Mouse (Mus musculus): ENCODE measurements at regions not wholly inside any gene's neighbourhood (a gene's known extent, or its start where the extent isn't known, plus 50 kb on each side); places are given as distances from the start of the nearest gene placed in this dataset.

DNA sequence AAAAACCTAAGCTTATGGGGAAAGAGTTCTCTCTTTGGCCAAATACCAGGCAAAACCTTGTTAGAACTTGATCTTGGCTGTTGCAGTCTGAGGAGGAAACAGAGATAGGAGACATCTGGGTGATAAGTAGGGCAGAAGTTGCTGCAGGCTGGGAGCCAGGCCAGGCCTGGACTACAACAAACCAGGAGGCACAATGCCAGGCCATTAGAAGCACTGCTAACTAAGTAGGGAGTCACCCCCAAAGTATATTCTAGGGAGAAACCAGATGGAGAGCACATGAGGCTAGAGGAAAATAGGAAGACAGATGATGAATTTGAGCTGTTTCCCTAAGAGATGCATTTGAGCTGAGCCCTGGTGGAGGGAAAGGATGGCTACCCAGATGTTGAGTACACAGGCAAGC lies 444.6 kb upstream of the Zfp507 start:
- TF ChIP-seq POLR2A (IDR thresholded peaks at IDR 0.05; ENCODE audit: extremely low read depth, insufficient read depth, low read length), result no peak
- no peak for TF ChIP-seq CTCF (IDR thresholded peaks at IDR 0.05; ENCODE audit: extremely low read depth, insufficient read depth, low read length)
- Histone ChIP-seq H3K4me3 (ENCODE audit: insufficient read depth, low read length) (no peak overlapping the region), H3K27ac (ENCODE audit: insufficient read depth, low read length) (no peak overlapping the region), H3K4me1 (ENCODE audit: control insufficient read depth, insufficient read depth, low read length) (no peaks in the 10 kb centered on the region)

DNA sequence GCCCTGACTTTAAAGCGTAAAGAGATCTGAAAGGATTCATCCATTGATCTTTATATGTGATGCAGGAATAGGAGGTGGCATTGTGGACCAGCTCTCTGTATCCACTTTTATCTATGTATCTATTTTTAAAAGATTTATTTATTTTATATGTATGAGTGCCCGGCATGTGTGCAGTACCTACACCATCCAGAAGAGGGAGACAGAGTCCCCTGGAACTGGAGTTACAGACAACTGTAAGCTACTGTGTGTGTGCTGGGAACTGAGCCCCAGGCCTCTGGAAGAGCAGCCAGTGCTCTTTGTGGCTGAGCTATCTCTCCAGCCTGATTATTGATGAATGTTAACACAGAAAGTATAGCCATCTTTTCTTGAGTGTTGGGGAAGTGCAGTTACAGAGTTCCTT lies 433.9 kb upstream of the Zfp507 start:
- no peak for TF ChIP-seq POLR2A (IDR thresholded peaks at IDR 0.05; ENCODE audit: extremely low read depth, insufficient read depth, low read length)
- TF ChIP-seq CTCF (IDR thresholded peaks at IDR 0.05; ENCODE audit: extremely low read depth, insufficient read depth, low read length), result no peak
- Histone ChIP-seq H3K4me3 (ENCODE audit: insufficient read depth, low read length) (no peak overlapping the region), H3K27ac (ENCODE audit: insufficient read depth, low read length) (no peak overlapping the region), H3K4me1 (ENCODE audit: control insufficient read depth, insufficient read depth, low read length) (no peaks in the 10 kb centered on the region)

DNA sequence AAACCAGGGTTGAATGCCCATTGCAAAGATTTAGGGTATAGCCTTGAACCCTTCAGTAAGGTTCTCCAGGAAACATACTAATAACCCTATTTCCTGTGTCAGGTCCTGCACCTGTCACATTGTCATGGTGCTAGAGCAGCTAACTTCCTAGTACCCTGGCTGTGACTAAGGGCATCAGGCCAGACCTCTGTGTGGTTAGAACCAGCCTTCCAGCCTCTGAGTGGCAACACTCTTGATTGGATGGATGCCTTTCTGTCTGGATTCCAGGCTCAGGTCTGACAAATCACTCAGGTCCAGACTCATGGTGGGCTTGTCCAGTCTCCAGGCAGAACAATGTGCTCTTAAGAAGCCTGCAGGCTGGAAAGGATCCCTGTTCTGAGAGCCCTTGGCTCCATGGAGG lies 426.2 kb upstream of the Zfp507 start:
- H3K4me1 ChIP-seq (ENCODE audit: control insufficient read depth, insufficient read depth, low read length), result no peaks in the 10 kb centered on the region
- TF ChIP-seq CTCF (IDR thresholded peaks at IDR 0.05; ENCODE audit: extremely low read depth, insufficient read depth, low read length) (no peak), POLR2A (IDR thresholded peaks at IDR 0.05; ENCODE audit: extremely low read depth, insufficient read depth, low read length) (no peak)
- no peak overlapping the region for H3K27ac ChIP-seq (ENCODE audit: insufficient read depth, low read length)
- no peak overlapping the region for H3K4me3 ChIP-seq (ENCODE audit: insufficient read depth, low read length)

DNA sequence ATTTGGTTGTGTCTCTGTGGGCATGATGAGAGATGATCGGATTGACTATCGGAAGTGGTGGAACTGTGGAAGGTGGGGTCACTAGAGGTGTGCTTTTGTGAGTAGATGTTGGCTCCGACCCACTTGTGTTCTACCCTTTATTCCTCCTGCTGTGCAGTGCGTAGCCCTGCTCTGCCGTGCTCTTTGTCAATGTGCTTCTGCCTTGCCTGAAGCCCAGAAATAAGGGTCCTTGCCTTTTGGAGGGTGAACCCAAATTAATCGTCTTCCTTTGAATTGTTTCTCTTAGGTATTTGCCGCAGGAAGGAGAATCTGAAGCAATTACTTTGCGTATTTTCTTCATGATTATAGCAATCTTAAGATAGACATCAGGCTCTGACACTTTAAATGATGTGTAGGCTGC lies 421.6 kb upstream of the Zfp507 start:
- H3K27ac ChIP-seq (ENCODE audit: insufficient read depth, low read length), result no peak overlapping the region
- no peak overlapping the region for H3K4me3 ChIP-seq (ENCODE audit: insufficient read depth, low read length)
- no peaks in the 10 kb centered on the region for H3K4me1 ChIP-seq (ENCODE audit: control insufficient read depth, insufficient read depth, low read length)
- TF ChIP-seq POLR2A (IDR thresholded peaks at IDR 0.05; ENCODE audit: extremely low read depth, insufficient read depth, low read length) (no peak), CTCF (IDR thresholded peaks at IDR 0.05; ENCODE audit: extremely low read depth, insufficient read depth, low read length) (no peak)

DNA sequence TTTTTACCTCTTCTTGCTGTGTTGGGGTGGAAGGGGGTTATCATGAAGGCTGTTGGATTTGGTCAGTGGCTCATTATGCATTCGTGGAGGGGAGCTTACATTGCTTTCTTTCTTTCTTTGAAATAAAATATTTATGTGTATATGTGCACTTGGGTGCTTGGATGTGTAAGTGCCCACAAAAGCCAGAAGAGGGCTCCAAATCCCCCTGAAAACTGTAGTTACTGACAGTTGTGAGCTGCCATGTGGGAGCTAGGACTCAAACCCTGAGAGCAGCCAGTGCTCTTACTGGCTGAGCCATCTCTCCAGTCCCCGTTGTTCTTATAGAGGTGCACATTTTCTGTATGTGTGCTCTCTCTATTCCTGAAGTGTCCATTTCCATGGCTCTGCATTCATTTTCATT lies 415.6 kb upstream of the Zfp507 start:
- Histone ChIP-seq H3K4me3 (ENCODE audit: insufficient read depth, low read length) (no peak overlapping the region), H3K4me1 (ENCODE audit: control insufficient read depth, insufficient read depth, low read length) (no peaks in the 10 kb centered on the region), H3K27ac (ENCODE audit: insufficient read depth, low read length) (no peak overlapping the region)
- TF ChIP-seq POLR2A (IDR thresholded peaks at IDR 0.05; ENCODE audit: extremely low read depth, insufficient read depth, low read length) (no peak), CTCF (IDR thresholded peaks at IDR 0.05; ENCODE audit: extremely low read depth, insufficient read depth, low read length) (no peak)

DNA sequence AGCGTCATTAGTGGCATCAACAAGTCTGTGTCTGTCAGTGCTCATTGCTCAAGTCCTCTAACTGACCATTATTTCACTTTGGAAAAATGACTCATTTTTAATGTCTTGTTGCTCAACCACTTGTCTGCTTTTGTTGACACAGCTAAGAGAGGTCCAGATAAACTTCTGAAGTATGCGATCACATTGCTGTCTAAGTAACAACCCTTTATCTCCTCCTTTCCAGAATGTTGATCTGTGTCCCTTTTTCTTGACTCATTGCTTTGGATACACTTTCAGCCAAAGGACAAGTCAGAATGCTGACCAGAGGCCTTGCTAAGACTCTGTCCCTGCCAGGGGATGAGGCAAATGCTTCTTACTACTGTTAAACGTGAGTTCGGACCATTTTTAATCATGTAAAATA lies 407.2 kb upstream of the Zfp507 start:
- H3K27ac ChIP-seq (ENCODE audit: insufficient read depth, low read length), result no peak overlapping the region
- no peak for TF ChIP-seq CTCF (IDR thresholded peaks at IDR 0.05; ENCODE audit: extremely low read depth, insufficient read depth, low read length)
- no peak for TF ChIP-seq POLR2A (IDR thresholded peaks at IDR 0.05; ENCODE audit: extremely low read depth, insufficient read depth, low read length)
- no peak overlapping the region for H3K4me3 ChIP-seq (ENCODE audit: insufficient read depth, low read length)
- no peaks in the 10 kb centered on the region for H3K4me1 ChIP-seq (ENCODE audit: control insufficient read depth, insufficient read depth, low read length)

DNA sequence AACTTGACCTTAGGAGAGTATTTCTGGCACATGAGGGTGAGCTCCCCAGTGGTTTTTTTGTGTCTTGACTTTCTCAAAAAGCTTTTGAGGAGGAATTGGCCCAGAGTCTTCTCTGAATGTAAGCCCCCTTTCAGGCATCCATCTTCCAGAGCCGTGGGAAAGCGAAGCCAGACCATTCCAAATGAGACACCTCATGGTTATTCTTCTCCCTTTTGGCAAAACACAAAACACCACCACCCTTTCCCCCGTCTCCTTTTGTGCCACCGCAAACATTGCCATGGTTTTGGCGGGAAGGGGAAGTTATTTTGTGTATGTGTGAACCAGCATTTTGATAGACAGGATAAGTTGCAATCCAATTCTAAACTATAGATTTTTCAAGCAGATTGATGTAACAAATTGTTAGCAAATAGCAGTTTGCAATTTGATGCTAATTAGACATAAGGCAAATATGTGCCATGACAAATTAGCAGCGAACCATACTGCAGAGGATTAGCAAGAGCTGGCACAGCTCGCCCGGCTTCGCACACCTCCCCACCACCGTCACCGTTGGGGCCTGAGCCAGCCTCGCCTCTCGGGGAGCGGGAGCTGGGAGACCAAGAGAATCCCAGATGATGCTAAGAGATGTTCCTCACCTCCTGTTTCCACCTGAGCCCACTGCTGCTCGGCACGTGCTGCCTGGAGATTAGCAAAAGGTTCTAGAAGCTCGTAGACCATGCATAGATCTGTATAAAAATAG lies 404.9 kb upstream of the Zfp507 start:
- H3K27ac ChIP-seq (ENCODE audit: insufficient read depth, low read length), result no peak overlapping the region
- H3K4me3 ChIP-seq (ENCODE audit: insufficient read depth, low read length), result no peak overlapping the region
- TF ChIP-seq CTCF (IDR thresholded peaks at IDR 0.05; ENCODE audit: extremely low read depth, insufficient read depth, low read length), result no peak
- no peak for TF ChIP-seq POLR2A (IDR thresholded peaks at IDR 0.05; ENCODE audit: extremely low read depth, insufficient read depth, low read length)
- no peaks in the 10 kb centered on the region for H3K4me1 ChIP-seq (ENCODE audit: control insufficient read depth, insufficient read depth, low read length)

DNA sequence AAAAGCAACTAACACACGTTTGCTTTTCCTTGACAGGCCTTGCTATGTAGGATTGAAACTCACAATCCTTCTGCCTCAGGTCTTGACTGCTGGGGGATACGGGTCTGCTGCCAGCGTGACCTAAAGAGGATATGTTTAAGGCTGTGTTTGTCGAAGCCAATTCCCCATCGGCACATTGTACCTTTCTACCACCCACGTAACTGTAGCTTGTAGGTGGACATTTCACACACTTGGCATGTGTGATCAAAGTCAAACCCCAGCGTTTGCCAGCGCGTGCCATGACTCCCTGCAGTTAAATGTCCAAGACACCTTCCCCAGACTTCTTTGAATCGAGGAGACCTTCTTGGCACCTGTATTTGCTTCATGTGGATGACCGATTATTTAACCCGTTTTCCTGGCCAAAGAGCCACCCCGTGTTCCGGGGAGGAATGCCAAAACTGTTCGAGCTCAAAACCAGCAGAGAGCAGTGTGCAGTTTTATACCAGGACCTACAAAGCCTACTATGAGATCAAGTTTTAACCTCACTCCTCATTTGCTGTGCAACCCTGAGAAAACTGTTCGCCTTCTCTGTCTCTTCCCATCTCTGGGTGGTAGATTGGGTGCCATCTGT lies 395.4 kb upstream of the Zfp507 start:
- Histone ChIP-seq H3K27ac (ENCODE audit: insufficient read depth, low read length) (no peak overlapping the region), H3K4me1 (ENCODE audit: control insufficient read depth, insufficient read depth, low read length) (no peaks in the 10 kb centered on the region), H3K4me3 (ENCODE audit: insufficient read depth, low read length) (no peak overlapping the region)
- TF ChIP-seq CTCF (IDR thresholded peaks at IDR 0.05; ENCODE audit: extremely low read depth, insufficient read depth, low read length) (no peak), POLR2A (IDR thresholded peaks at IDR 0.05; ENCODE audit: extremely low read depth, insufficient read depth, low read length) (no peak)

DNA sequence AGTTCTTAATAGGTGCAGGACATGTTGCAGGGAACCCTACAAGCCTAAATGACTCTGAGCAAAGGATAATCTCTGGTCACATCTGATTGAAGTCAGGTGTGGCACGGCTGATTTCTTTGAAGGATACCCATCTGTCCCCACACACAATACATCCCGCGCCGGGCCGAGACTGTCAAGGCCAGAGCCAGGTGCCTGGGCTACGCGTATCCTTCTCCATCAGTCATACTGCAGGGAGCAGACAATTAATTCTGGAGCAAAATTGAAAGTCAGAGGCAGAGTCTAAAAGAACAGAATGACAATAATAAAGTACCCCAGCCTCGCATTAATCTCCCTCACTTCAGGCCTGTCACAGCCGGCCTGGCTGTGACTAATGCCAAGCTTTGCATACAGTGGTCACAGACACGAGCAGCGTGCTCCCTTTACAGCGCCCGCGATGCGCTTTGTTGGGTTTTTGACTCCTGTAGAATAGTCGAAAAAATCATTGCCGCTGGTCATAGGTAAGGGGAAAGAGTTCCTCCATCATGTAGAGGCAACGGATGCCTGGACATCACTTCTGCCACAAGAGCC lies 393.4 kb upstream of the Zfp507 start:
- Histone ChIP-seq H3K4me1 (ENCODE audit: control insufficient read depth, insufficient read depth, low read length) (no peaks in the 10 kb centered on the region), H3K4me3 (ENCODE audit: insufficient read depth, low read length) (no peak overlapping the region), H3K27ac (ENCODE audit: insufficient read depth, low read length) (no peak overlapping the region)
- TF ChIP-seq POLR2A (IDR thresholded peaks at IDR 0.05; ENCODE audit: extremely low read depth, insufficient read depth, low read length) (no peak), CTCF (IDR thresholded peaks at IDR 0.05; ENCODE audit: extremely low read depth, insufficient read depth, low read length) (no peak)

DNA sequence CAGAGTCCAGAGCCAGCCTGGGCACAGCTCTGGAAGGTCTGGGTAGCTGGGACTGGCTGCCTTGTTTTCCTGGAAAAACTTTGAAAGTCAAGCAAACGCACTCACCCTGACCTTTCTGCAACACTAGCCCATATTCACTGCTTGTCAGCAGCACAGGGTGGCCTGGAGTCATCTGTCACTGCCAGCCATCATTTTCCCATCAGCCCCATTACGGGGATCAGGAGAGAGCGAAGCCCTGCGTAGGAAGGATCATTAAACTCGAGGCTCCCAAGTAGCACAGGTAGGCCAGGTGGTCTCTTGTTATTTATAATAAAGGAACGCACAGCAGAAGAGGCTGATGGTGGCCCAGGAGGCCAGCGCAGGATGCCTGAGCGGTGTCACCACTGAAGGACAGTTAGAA lies 389.8 kb upstream of the Zfp507 start:
- Histone ChIP-seq H3K27ac (ENCODE audit: insufficient read depth, low read length) (no peak overlapping the region), H3K4me1 (ENCODE audit: control insufficient read depth, insufficient read depth, low read length) (no peaks in the 10 kb centered on the region), H3K4me3 (ENCODE audit: insufficient read depth, low read length) (no peak overlapping the region)
- TF ChIP-seq CTCF (IDR thresholded peaks at IDR 0.05; ENCODE audit: extremely low read depth, insufficient read depth, low read length), result no peak
- no peak for TF ChIP-seq POLR2A (IDR thresholded peaks at IDR 0.05; ENCODE audit: extremely low read depth, insufficient read depth, low read length)
